Mouse (Mus musculus): ENCODE data around the gene Fam189b. TPM values are rescaled to one million over a fixed set of nuclear protein-coding genes. Genes with fewer than 3 reads are reported as not detected.

Fam189b gene
- polyA plus RNA-seq, 1 experiment from 2014 or later: 33.4 TPM

DNA sequence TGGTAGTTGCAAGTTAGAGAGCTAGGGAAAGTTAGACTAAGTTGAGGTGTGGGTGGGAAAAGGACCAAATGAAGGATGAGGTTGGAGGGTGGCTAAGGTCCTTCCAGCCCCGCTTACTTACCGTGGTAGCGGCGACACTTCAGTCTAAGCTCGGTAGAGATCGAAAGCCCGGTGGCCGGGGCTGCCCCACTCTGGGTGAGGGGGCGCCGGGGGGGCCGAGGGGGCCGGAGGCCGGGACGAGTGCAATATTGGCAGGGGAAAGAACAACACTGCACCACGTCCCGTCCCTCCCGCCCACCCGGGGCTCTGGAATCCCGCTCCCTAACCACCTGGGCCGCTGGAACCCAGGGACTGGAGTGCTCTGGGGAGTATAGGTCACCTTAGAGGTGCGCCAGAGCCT, 44.0 kb downstream of the Fam189b start, which contains the start of gene Mtx1:
Gene Mtx1, minus strand, starts transcription at position 189 of the 400 bp plus-strand sequence.
- peak; percentile 5 for ATAC-seq (ENCODE audit: low FRiP score)
- no peaks in the 10 kb centered on the region; the same call in 1 of the 2 replicates for H3K27me3 ChIP-seq
- peak within 1 kb of the TSS; percentile 76 for H3K9ac ChIP-seq
- peak within 1 kb of the TSS; percentile 70 for H3K4me2 ChIP-seq (replicated peaks)
- H3K9me3 ChIP-seq (replicated peaks): no peaks in the 10 kb centered on the region
- H3K4me1 ChIP-seq: peaks cover 60% of the 10 kb centered on the region
- H3K4me3 ChIP-seq: peak within 1 kb of the TSS; percentile 49
- H3K36me3 ChIP-seq: peaks cover 20% of the 10 kb centered on the region; the same call in 1 of the 2 replicates
- peak within 1 kb of the TSS; percentile 88 for H3K27ac ChIP-seq
- 2% methylated on average over 21 of the region's 21 CpGs for WGBS

DNA sequence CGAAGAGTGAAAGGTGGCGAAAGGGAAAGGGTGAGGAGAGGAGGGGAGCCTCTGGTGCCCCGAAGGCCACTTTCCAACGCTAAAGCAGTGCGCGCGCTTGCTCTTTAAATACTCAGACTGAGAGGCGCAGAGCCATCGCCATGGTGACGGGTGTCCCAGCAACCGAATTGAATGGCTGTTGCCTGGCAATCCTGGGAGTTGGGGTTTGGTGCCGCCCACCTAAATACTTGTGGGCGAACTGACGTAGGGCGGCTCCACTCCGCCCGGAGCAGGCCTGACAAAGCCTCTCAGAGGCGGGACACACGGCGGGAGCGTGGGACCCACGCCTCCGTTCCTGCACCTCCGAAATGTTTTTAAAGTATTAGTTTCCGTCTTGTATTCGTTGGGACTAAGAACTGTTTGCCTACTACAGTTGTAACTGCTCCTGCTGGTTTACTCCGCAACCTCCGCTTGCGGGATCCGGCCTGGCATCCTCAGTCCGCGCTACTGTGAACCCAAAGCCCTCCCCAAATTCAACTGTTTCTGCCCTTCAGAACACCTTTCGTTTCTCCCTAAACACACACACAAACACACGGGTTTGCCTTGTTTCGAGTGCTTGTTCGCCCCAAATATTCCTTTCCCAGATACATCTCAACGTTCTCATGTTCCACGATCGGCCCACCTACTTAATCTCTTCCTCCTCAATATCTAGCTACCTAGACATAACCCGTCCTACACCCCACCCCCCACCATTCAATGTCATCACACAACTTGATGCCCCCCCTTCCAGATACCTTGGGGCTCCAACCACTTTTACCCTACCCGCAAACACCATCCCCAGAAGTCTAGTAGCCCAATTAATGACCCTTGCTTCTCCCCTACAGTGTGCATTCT, 44.6 kb downstream of the Fam189b start:
- peak overlapping the region; percentile 76 for H3K9ac ChIP-seq
- H3K36me3 ChIP-seq: peaks cover 17% of the 10 kb centered on the region; the same call in 1 of the 2 replicates
- 2% methylated on average over 41 of the region's 41 CpGs for WGBS
- no peaks in the 10 kb centered on the region for H3K9me3 ChIP-seq (replicated peaks)
- H3K27ac ChIP-seq: peak overlapping the region; percentile 88
- peak overlapping the region; percentile 49 for H3K4me3 ChIP-seq
- H3K27me3 ChIP-seq: no peaks in the 10 kb centered on the region; the same call in 1 of the 2 replicates
- peak; percentile 67 for ATAC-seq (ENCODE audit: low FRiP score)
- H3K4me1 ChIP-seq: peaks cover 60% of the 10 kb centered on the region
- peak overlapping the region; percentile 70 for H3K4me2 ChIP-seq (replicated peaks)

DNA sequence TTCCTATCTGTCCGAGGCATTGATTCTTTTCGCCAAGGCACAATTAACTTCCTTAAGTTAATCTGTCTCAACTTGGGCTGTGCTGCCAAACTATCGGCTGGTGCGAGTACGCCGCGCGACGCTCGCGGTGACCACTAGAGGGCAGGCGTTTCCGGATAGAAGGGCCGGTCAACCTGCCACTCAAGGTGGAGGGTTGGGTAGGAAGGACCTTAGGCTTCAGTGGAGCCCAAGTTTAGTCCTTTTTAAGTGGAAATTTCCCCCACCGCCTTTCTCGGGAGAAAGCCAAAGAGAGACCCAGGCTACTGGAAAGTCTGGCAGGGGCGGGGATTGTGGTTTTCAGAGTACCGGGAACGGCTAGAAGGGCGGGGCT, 45.2 kb downstream of the Fam189b start:
- Histone ChIP-seq H3K4me2 (replicated peaks) (peak overlapping the region; percentile 70), H3K27me3 (no peaks in the 10 kb centered on the region; the same call in 1 of the 2 replicates), H3K9ac (peak overlapping the region; percentile 76), H3K9me3 (replicated peaks) (no peaks in the 10 kb centered on the region), H3K4me1 (peaks cover 55% of the 10 kb centered on the region), H3K4me3 (peak overlapping the region; percentile 49), H3K27ac (peak overlapping the region; percentile 88), H3K36me3 (peaks cover 12% of the 10 kb centered on the region)
- ATAC-seq (ENCODE audit: low FRiP score): peak; percentile 21
- under 1% methylated on average over 20 of the region's 20 CpGs for WGBS

DNA sequence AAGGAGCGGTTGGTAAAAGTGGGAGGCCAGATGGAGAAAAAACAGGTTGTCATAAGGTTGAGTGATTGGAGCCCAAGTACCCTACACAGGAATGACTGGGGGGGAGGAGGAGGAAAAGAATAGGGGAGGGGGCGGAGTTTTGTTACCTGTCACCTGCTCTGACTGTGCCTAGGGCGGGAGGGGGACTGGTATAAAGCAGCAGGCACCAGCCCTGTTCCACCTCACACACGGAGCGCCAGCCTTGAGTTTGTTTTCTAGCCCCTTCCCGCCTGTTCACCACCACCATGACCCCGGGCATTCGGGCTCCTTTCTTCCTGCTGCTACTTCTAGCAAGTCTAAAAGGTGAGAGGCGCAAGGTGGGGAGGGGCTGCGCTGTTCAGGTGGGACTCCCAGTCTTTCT, 45.9 kb downstream of the Fam189b start, which contains the start of gene Muc1:
Gene Muc1, plus strand, starts transcription at position 222 of the 400 bp plus-strand sequence.
- H3K9me3 ChIP-seq (replicated peaks): no peaks in the 10 kb centered on the region
- H3K4me3 ChIP-seq: peak within 1 kb of the TSS; percentile 49
- no peak for ATAC-seq (ENCODE audit: low FRiP score)
- no peaks in the 10 kb centered on the region; the same call in 1 of the 2 replicates for H3K27me3 ChIP-seq
- WGBS: 32% methylated on average over 10 of the region's 10 CpGs
- H3K4me2 ChIP-seq (replicated peaks): peak within 1 kb of the TSS; percentile 70
- H3K4me1 ChIP-seq: peaks cover 49% of the 10 kb centered on the region
- peak within 1 kb of the TSS; percentile 76 for H3K9ac ChIP-seq
- peaks cover 14% of the 10 kb centered on the region for H3K36me3 ChIP-seq
- H3K27ac ChIP-seq: peak within 1 kb of the TSS; percentile 88

GRCm38 (mm10) chr3:89229276-89229675, 46.3 kb downstream of the Fam189b start:
- Histone ChIP-seq H3K27ac (no peak overlapping the region), H3K4me2 (replicated peaks) (0 out of 2 replicates have a peak overlapping the region, but pooled peaks have one; percentile 70), H3K4me3 (no peak overlapping the region), H3K36me3 (peaks cover 12% of the 10 kb centered on the region), H3K27me3 (no peaks in the 10 kb centered on the region; the same call in 1 of the 2 replicates), H3K4me1 (peaks cover 44% of the 10 kb centered on the region), H3K9me3 (replicated peaks) (no peaks in the 10 kb centered on the region), H3K9ac (no peak overlapping the region)
- ATAC-seq (ENCODE audit: low FRiP score): no peak
- WGBS: 58% methylated on average over 4 of the region's 4 CpGs

DNA sequence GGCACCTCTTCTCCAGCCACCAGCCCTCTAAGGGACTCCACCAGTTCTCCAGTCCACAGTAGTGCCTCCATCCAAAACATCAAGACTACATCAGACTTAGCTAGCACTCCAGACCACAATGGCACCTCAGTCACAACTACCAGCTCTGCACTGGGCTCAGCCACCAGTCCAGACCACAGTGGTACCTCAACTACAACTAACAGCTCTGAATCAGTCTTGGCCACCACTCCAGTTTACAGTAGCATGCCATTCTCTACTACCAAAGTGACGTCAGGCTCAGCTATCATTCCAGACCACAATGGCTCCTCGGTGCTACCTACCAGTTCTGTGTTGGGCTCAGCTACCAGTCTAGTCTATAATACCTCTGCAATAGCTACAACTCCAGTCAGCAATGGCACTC, 47.6 kb downstream of the Fam189b start:
- Histone ChIP-seq H3K4me1 (peaks cover 31% of the 10 kb centered on the region), H3K4me3 (no peak overlapping the region), H3K27me3 (no peaks in the 10 kb centered on the region; the same call in 1 of the 2 replicates), H3K4me2 (replicated peaks) (no peak overlapping the region), H3K27ac (no peak overlapping the region), H3K36me3 (peaks cover 24% of the 10 kb centered on the region), H3K9ac (no peak overlapping the region), H3K9me3 (replicated peaks) (no peaks in the 10 kb centered on the region)
- no peak for ATAC-seq (ENCODE audit: low FRiP score)
- 92% methylated on average over 2 of the region's 2 CpGs for WGBS

DNA sequence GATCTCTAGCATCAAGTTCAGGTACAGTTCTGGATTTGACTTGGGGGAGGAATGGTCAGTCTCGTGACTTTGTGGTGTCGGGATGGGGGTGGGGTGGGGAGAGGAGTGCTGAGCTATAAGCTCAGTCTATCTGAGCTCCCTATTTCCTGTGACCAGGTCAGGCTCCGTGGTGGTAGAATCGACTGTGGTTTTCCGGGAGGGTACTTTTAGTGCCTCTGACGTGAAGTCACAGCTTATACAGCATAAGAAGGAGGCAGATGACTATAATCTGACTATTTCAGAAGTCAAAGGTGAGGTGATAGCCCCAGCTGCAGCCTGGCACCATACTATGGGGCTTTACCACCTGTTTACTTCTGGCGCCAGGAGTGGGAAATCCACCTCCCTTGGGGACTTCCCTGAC, 48.4 kb downstream of the Fam189b start:
- no peak for ATAC-seq (ENCODE audit: low FRiP score)
- WGBS: 71% methylated on average over 7 of the region's 7 CpGs

GRCm38 (mm10) chr3:89231772-89232275, 48.9 kb downstream of the Fam189b start:
- Histone ChIP-seq H3K9me3 (replicated peaks) (no peaks in the 10 kb centered on the region), H3K27me3 (no peaks in the 10 kb centered on the region; the same call in 1 of the 2 replicates), H3K27ac (no peak overlapping the region), H3K4me3 (no peak overlapping the region), H3K4me1 (peaks cover 19% of the 10 kb centered on the region), H3K9ac (no peak overlapping the region), H3K4me2 (replicated peaks) (no peak overlapping the region), H3K36me3 (peaks cover 36% of the 10 kb centered on the region)
- no peak for ATAC-seq (ENCODE audit: low FRiP score)
- WGBS: 77% methylated on average over 16 of the region's 16 CpGs

More for the DNA sequence above, 48.4 kb downstream of the Fam189b start:
- no peaks in the 10 kb centered on the region; the same call in 1 of the 2 replicates for H3K27me3 ChIP-seq
- H3K9me3 ChIP-seq (replicated peaks): no peaks in the 10 kb centered on the region
- H3K4me1 ChIP-seq: peaks cover 24% of the 10 kb centered on the region
- H3K4me2 ChIP-seq (replicated peaks): no peak overlapping the region
- H3K36me3 ChIP-seq: peaks cover 31% of the 10 kb centered on the region
- H3K4me3 ChIP-seq: no peak overlapping the region
- no peak overlapping the region for H3K27ac ChIP-seq
- no peak overlapping the region for H3K9ac ChIP-seq

- H3K4me1 ChIP-seq: peaks cover 12% of the 10 kb centered on the region
- H3K9me3 ChIP-seq (replicated peaks): no peaks in the 10 kb centered on the region
- H3K36me3 ChIP-seq: peaks cover 44% of the 10 kb centered on the region
- no peak overlapping the region for H3K9ac ChIP-seq
- H3K4me2 ChIP-seq (replicated peaks): no peak overlapping the region
- WGBS: 77% methylated on average over 6 of the region's 6 CpGs
- H3K27ac ChIP-seq: no peak overlapping the region
- H3K27me3 ChIP-seq: no peaks in the 10 kb centered on the region; the same call in 1 of the 2 replicates
- no peak overlapping the region for H3K4me3 ChIP-seq
- no peak for ATAC-seq (ENCODE audit: low FRiP score)
Observed at GRCm38 (mm10) chr3:89232614-89233013, 49.7 kb downstream of the Fam189b start.

DNA sequence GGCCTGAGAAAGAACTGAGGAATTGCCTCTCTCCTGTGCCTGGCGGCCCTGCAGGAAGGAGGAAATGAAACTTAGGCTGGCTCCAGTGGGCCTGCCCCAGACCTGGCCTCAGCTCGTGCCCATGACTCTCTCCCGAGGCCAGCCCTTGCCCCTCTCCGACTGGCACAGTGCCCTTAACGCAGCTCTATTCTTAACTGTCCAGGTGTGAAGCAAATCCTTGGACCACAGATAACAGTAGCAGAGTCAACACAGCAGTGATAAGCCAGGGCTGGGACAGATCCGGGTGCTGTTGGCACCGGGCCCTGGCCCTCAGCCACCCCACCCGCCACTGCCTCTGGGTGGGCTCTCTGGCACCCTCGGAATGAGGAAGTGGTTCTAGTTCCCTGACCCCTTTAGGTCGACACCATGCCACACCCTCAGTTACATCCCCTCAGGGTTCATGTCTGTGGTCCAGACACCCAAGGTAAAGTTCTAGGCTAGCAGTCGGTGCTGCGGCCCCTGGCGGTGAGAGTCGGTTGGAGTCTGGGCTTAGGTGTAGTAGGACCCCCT, 50.7 kb downstream of the Fam189b start:
- no peaks in the 10 kb centered on the region for H3K9me3 ChIP-seq (replicated peaks)
- H3K4me2 ChIP-seq (replicated peaks): no peak overlapping the region
- no peak overlapping the region for H3K9ac ChIP-seq
- peaks cover 54% of the 10 kb centered on the region for H3K36me3 ChIP-seq
- peaks cover 1% of the 10 kb centered on the region; the same call in 1 of the 2 replicates for H3K27me3 ChIP-seq
- 87% methylated on average over 14 of the region's 14 CpGs for WGBS
- no peak overlapping the region for H3K27ac ChIP-seq
- peaks cover 3% of the 10 kb centered on the region; the same call in 1 of the 2 replicates for H3K4me1 ChIP-seq
- no peak overlapping the region for H3K4me3 ChIP-seq
- ATAC-seq (ENCODE audit: low FRiP score): no peak

DNA sequence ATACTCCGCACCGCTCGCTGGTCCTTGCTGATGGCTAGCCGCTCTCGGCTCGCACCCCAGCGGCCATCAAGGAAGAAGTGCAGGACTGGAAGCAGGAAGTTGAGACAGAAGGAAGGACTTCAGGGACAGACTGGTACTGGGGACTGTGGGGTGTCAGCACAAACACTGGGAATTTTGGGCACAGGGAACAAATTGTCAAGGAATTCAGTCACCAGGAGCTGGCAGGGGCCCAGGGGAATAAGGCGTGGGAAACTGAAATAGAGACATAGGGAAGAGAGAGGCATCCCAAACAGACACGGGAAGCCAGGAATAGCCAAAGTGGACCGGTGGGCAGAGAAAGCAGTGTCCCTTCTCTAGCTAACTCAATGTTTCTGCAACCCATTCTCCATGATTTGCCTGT, 53.6 kb downstream of the Fam189b start:
- Histone ChIP-seq H3K4me2 (replicated peaks) (no peak overlapping the region), H3K27me3 (0 out of 2 replicates have a peak, but pooled peaks cover 4% of the 10 kb centered on the region), H3K27ac (no peak overlapping the region), H3K4me3 (no peak overlapping the region), H3K36me3 (peaks cover 79% of the 10 kb centered on the region), H3K9me3 (replicated peaks) (no peaks in the 10 kb centered on the region), H3K4me1 (no peaks in the 10 kb centered on the region; the same call in 1 of the 2 replicates), H3K9ac (no peak overlapping the region)
- no peak for ATAC-seq (ENCODE audit: low FRiP score)
- 94% methylated on average over 10 of the region's 10 CpGs for WGBS

DNA sequence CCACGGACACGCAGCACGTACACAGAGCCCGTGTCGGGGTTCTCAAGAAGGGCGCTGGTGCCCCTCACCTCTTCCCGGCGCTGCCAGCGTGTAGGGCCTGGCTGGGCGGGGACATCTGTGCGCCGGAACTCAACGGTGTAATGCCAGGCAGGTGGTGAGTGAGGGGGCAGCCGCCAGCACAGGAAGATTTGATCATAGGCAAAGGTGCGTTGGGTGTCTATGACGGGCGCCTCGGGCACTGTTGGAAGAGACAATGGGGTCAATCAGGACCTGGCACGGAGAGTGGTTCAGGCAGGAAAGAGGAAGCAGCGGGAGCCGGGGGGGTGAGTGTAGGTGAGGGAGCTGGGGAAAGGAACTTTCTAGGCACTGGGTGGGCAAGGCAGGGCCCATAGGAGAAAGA, 54.7 kb downstream of the Fam189b start:
- no peak for ATAC-seq (ENCODE audit: low FRiP score)
- peaks cover 2% of the 10 kb centered on the region for H3K4me1 ChIP-seq
- no peaks in the 10 kb centered on the region for H3K9me3 ChIP-seq (replicated peaks)
- H3K36me3 ChIP-seq: peaks cover 89% of the 10 kb centered on the region
- WGBS: 95% methylated on average over 21 of the region's 21 CpGs
- H3K27ac ChIP-seq: no peak overlapping the region
- 0 out of 2 replicates have a peak, but pooled peaks cover 4% of the 10 kb centered on the region for H3K27me3 ChIP-seq
- no peak overlapping the region for H3K4me2 ChIP-seq (replicated peaks)
- H3K4me3 ChIP-seq: no peak overlapping the region
- H3K9ac ChIP-seq: no peak overlapping the region
